Mouse (Mus musculus) CD4-positive naive resting alpha-beta T cell, adult 76 days (primary cell): ENCODE measurements around the gene Fstl4. TPM values are rescaled to one million over a fixed set of nuclear protein-coding genes. Genes with fewer than 3 reads are reported as not detected.

Source experiments
- total RNA-seq: library from RNA; stranded (reverse); gene quantifications from one replicate; pipeline ENCODE4 v1.2.4, GENCODE M21; 2023

The Fstl4 gene
- not detected for total RNA-seq

GRCm38 (mm10) chr11:52764461-52764893 is at the start of gene Fstl4:
TSS of gene Fstl4 (plus strand) at chr11:52764634.

